Mouse (Mus musculus) cortical plate, adult 2 months (tissue): ENCODE measurements around the gene Dlat.

Source experiments
- CTCF ChIP-seq: fragments of 200-500 bp; IDR thresholded peaks from 2 replicates; pipeline ENCODE4 v1.5.1; 2011; ENCODE audit warnings: mild to moderate bottlenecking, control low read depth, low read length; ENCODE audit not compliant: insufficient read depth; ENCODE audit errors: extremely low read depth
- POLR2A ChIP-seq: fragments of 200-500 bp; IDR thresholded peaks from 2 replicates; pipeline ENCODE4 v1.6.1; 2011; ENCODE audit warnings: mild to moderate bottlenecking, low read length, control low read depth; ENCODE audit not compliant: insufficient read depth; ENCODE audit errors: extremely low read depth

DNA sequence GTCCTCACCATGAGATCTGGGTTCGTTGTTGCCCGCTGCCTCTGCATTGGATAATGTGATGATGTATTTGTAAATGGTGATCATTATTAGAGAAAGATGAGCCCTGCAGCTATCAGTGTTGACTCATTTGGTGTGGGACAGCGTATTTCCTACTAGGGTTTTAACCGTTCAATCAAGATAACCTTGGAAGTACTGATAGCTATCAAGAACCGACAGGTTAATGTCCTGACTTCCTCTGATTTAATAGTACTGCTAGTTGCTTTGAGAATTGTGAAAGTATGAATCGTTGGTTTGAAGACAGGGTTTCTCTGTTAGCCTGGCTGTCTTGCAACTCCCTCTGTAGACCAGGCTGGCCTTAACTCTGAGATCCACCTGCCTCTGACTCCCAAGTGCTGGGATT is 55.2 kb downstream of the Dlat start:
- TF ChIP-seq POLR2A (no peak), CTCF (no peak)
